Mouse (Mus musculus): ENCODE measurements around the gene Agpat1. TPM values are rescaled to one million over a fixed set of nuclear protein-coding genes. Genes with fewer than 3 reads are reported as not detected.

The Agpat1 gene
- polyA plus RNA-seq, 1 experiment, result 172 TPM

DNA sequence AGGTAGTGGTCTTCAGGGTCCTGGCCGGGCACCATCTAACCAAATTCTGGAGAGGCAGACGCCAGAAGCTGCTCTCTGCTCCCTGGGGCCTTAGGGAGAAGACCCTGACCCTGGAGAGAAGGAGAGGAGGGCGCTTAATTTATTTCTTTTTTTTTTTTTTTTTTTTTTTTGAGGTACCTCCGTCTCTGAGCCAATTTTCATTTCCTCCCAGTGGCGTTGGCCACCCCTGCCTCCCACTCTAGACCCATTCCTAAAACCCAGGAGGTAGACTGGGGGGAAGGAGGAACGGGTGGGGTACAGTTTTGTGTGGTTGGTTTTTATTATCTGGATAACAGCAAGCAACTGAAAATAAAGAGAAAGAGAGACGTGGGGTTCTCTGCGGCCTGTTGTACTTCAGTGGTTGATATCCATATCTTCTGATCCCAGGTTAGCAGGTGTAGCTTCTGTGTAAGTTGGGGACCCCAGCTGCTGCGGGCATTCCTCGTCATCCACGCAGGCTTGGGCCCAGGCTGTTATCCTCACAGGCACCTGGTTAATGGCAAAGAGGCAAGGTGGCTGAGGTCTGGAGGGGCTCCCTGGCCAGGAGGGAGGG, 9.1 kb downstream of the Agpat1 start:
- no peak overlapping the region for H3K4me3 ChIP-seq (replicated peaks; ENCODE audit: extremely low read depth, low read depth, low read length)
- TF ChIP-seq CTCF (IDR thresholded peaks at IDR 0.05; ENCODE audit: insufficient read depth, low read length) (no peak), POLR2A (IDR thresholded peaks at IDR 0.05; ENCODE audit: borderline replicate concordance, extremely low read depth, low read depth, low read length) (no peak)

DNA sequence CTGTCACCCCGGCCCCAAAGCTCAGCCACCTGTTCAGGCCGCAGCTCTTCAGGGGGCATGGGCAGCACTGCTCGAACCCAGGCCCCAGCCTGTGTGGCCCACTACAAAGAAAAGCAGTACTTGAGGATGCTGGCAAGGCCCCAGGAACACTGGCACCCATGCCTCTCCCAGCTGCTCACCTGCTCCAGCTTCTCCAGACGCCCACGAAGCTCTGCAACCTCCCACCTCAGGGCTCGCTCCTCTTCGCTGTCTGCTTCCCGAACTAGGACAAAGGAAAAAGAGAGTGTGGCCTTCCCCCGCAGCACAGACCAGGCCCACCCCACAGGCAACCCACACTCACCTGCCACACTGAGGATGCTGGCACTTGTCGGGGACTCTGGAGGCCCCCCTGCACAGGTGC, 9.8 kb downstream of the Agpat1 start:
- no peak for DNase-seq
- 94% methylated on average over 10 of the region's 10 CpGs for WGBS
- no peaks in the 10 kb centered on the region for H3K4me1 ChIP-seq (ENCODE audit: control insufficient read depth, insufficient read depth, low read length)
- TF ChIP-seq POLR2A (IDR thresholded peaks at IDR 0.05; ENCODE audit: borderline replicate concordance, extremely low read depth, low read depth, low read length), result no peak
- TF ChIP-seq CTCF (IDR thresholded peaks at IDR 0.05; ENCODE audit: insufficient read depth, low read length), result no peak
- H3K4me3 ChIP-seq (replicated peaks; ENCODE audit: extremely low read depth, low read depth, low read length), result no peak overlapping the region

More for the DNA sequence above, 9.1 kb downstream of the Agpat1 start:
- no peak for DNase-seq
- 75% methylated on average over 10 of the region's 11 CpGs for WGBS
- no peaks in the 10 kb centered on the region for H3K4me1 ChIP-seq (ENCODE audit: control insufficient read depth, insufficient read depth, low read length)

DNA sequence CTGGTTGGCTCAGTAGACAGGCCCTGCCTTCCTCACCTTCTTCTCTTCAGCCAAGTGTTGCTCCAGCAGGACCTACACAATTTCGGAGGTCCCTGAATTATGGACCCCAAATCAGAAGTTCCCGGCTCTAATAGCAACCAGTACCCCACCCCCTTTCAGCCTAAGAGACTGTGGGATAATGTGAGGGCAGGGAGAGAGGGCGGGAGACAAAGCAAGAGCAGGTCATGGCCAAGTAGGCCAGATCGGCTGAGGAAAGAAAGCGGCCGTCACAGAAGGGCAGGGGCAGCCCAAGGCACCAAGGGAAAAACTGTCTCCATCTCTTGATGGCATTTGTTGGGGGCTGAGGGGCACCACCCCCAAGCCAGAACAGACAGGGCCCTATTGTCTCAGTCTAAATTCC, 11.8 kb downstream of the Agpat1 start, which contains the start of gene Egfl8:
Gene Egfl8, minus strand, starts transcription at position 101 of the 400 bp plus-strand sequence.
- no peak for DNase-seq
- WGBS, result 64% methylated on average over 6 of the region's 6 CpGs
- TF ChIP-seq POLR2A (IDR thresholded peaks at IDR 0.05; ENCODE audit: borderline replicate concordance, extremely low read depth, low read depth, low read length), result no peak
- no peak for TF ChIP-seq CTCF (IDR thresholded peaks at IDR 0.05; ENCODE audit: insufficient read depth, low read length)
- H3K4me3 ChIP-seq (replicated peaks; ENCODE audit: extremely low read depth, low read depth, low read length), result no peak within 1 kb of the TSS
- H3K4me1 ChIP-seq (ENCODE audit: control insufficient read depth, insufficient read depth, low read length), result no peaks in the 10 kb centered on the region

DNA sequence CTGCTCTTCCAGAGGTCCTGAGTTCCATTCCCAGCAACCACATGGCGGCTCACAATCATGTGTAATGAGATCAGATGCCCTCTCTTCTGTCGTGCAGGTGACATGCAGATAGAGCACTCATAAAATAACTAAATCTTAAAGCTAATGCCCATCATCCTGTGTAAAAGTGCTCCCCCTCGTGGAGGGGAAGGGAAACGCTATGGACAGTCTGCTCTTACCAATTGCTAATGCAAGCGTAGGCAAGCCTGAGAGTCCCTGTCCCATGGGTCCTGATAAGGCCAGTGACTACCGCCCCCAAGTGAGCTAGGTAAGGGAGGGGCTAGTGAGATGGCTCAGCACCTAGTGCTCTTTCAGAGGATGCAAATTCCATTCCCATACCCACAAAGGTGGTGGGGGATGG, 14.9 kb downstream of the Agpat1 start:
- 9% methylated on average over 6 of the region's 6 CpGs for WGBS
- no peak overlapping the region for H3K4me3 ChIP-seq (replicated peaks; ENCODE audit: extremely low read depth, low read depth, low read length)
- H3K4me1 ChIP-seq (ENCODE audit: control insufficient read depth, insufficient read depth, low read length), result no peaks in the 10 kb centered on the region
- peak; percentile 76 for DNase-seq
- TF ChIP-seq CTCF (IDR thresholded peaks at IDR 0.05; ENCODE audit: insufficient read depth, low read length) (peak; percentile 86), POLR2A (IDR thresholded peaks at IDR 0.05; ENCODE audit: borderline replicate concordance, extremely low read depth, low read depth, low read length) (no peak)

DNA sequence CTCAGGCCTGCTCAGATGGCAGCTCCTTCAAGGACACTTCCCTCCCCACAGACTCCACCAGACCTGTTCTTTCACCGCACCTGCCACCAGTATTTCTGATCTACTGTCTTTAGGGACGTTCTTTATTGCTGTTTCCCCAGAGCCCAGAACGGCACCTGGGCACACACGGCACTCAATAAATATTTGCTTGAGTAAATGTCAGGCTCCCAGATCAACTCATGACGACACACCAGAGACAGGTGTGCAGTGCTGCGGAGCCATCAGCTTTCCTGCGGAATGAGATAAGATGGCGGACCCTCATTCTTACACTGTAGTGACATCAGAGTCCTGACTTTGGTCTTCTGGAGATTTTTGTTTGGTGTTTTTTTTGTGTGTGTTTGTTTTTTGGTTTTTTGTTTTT, 16.9 kb downstream of the Agpat1 start:
- WGBS, result 81% methylated on average over 8 of the region's 8 CpGs

DNA sequence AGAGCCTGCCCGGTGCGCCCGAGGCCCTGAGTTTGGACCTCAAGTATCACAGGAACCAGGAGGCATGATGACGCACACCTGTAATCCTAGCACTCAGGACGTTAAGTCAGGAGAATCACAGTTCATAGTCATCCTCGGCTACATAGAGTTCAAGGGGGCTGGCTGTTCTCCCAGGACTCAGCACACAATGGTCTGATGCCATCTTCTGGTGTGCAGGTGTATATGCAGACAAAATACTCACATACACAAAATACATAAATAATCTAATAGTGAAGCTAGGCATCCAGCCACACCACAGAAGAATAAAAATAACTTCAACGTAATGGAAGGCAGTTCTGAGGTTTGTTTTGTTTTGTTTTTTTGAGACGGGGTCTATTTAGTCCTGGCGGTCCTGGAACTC, 19.1 kb downstream of the Agpat1 start:
- no peak overlapping the region for H3K4me3 ChIP-seq (replicated peaks; ENCODE audit: extremely low read depth, low read depth, low read length)
- H3K4me1 ChIP-seq (ENCODE audit: control insufficient read depth, insufficient read depth, low read length), result peaks cover 6% of the 10 kb centered on the region
- DNase-seq, result no peak
- no peak for TF ChIP-seq POLR2A (IDR thresholded peaks at IDR 0.05; ENCODE audit: borderline replicate concordance, extremely low read depth, low read depth, low read length)
- no peak for TF ChIP-seq CTCF (IDR thresholded peaks at IDR 0.05; ENCODE audit: insufficient read depth, low read length)
- WGBS, result 81% methylated on average over 9 of the region's 9 CpGs

More for the DNA sequence above, 16.9 kb downstream of the Agpat1 start:
- TF ChIP-seq POLR2A (IDR thresholded peaks at IDR 0.05; ENCODE audit: borderline replicate concordance, extremely low read depth, low read depth, low read length), result no peak
- no peak for TF ChIP-seq CTCF (IDR thresholded peaks at IDR 0.05; ENCODE audit: insufficient read depth, low read length)
- Histone ChIP-seq H3K4me3 (replicated peaks; ENCODE audit: extremely low read depth, low read depth, low read length) (no peak overlapping the region), H3K4me1 (ENCODE audit: control insufficient read depth, insufficient read depth, low read length) (no peaks in the 10 kb centered on the region; the same call in 1 of the 2 replicates)
- no peak for DNase-seq

DNA sequence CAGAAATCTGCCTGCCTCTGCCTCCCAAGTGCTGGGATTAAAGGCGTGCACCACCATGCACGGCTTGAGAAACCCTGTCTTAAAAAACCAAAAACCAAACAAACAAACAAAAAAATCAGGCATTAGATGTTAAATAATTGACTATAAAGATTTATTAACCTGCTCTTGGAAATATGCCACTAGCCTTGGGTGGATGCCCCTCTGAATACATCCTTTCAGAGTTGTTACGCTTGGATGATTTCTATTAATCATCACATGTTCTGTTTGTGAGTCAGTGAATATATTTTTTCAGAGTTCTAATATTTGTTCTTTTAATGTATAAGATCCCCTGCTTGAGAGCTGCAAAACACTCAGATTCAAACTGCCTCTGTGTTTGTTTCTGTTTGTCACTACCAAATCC, 20.9 kb downstream of the Agpat1 start:
- Histone ChIP-seq H3K4me3 (replicated peaks; ENCODE audit: extremely low read depth, low read depth, low read length) (no peak overlapping the region), H3K4me1 (ENCODE audit: control insufficient read depth, insufficient read depth, low read length) (peaks cover 6% of the 10 kb centered on the region)
- no peak for TF ChIP-seq POLR2A (IDR thresholded peaks at IDR 0.05; ENCODE audit: borderline replicate concordance, extremely low read depth, low read depth, low read length)
- no peak for TF ChIP-seq CTCF (IDR thresholded peaks at IDR 0.05; ENCODE audit: insufficient read depth, low read length)
- 88% methylated on average over 3 of the region's 3 CpGs for WGBS
- DNase-seq, result no peak

DNA sequence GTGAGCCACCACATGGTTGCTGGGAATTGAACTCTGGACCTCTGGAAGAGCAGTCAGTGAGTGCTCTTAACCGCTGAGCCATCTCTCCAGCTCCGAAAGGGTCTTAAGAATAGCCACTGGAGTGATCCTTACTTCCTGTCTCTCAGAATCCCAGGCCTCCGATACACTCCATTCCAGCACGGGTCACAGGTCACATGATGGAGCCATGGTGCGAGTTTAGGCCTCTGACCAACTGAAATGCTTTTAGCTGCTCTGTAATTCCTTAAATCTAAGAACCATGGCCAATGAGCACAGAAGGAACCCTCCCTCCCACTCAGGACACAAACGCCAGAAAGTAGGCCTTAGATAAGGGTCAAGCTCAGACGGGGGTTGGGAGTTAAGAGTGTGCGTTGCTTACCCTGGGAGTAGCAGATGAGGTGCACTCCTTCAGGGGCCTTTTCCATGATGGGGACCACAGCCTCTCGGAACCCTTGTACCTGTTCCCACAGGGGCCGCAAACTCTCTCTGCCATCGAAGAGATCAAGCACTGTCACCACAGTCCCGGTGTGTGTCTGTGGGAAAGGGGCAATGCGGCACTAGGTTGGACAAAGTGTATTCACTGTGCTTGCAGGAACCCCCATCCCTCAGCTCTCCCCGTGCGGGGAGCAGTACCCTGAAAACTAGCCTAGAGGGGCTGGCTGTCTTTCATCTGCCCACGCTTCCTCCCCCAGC, 22.2 kb downstream of the Agpat1 start:
- WGBS, result 55% methylated on average over 16 of the region's 16 CpGs
- DNase-seq, result no peak
- Histone ChIP-seq H3K4me3 (replicated peaks; ENCODE audit: extremely low read depth, low read depth, low read length) (peak overlapping the region; percentile 83), H3K4me1 (ENCODE audit: control insufficient read depth, insufficient read depth, low read length) (peaks cover 9% of the 10 kb centered on the region)
- no peak for TF ChIP-seq POLR2A (IDR thresholded peaks at IDR 0.05; ENCODE audit: borderline replicate concordance, extremely low read depth, low read depth, low read length)
- no peak for TF ChIP-seq CTCF (IDR thresholded peaks at IDR 0.05; ENCODE audit: insufficient read depth, low read length)

DNA sequence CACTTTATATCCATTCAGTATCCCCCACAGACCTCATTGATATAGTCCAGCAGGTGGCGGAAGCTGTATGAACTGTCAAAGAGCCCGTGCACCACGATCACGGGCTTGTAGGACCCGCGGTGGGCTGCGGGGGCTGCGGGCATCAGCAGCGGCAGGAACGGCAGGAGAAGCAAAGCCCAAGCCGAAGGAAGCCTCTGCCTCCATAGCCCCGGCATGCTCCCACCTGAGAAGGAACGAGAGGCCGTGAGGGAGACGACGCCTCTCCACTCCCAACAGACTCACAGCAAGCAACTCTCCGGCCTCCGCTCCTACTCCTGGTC, 22.7 kb downstream of the Agpat1 start:
- Histone ChIP-seq H3K4me3 (replicated peaks; ENCODE audit: extremely low read depth, low read depth, low read length) (peak overlapping the region; percentile 83), H3K4me1 (ENCODE audit: control insufficient read depth, insufficient read depth, low read length) (peaks cover 14% of the 10 kb centered on the region)
- DNase-seq, result no peak
- WGBS, result under 1% methylated on average over 18 of the region's 18 CpGs
- TF ChIP-seq POLR2A (IDR thresholded peaks at IDR 0.05; ENCODE audit: borderline replicate concordance, extremely low read depth, low read depth, low read length), result no peak
- TF ChIP-seq CTCF (IDR thresholded peaks at IDR 0.05; ENCODE audit: insufficient read depth, low read length), result no peak

Measured in lung, adult 2 months (tissue).